Mouse (Mus musculus) forebrain, postnatal 0 days (tissue): ENCODE data around the gene Prr29. TPM values are rescaled to one million over a fixed set of nuclear protein-coding genes. Genes with fewer than 3 reads are reported as not detected.

ENCODE experiments used
- ATAC-seq: fragments of 200-750 bp; cut with Nextera tagmentation; 2 replicates; pipeline ENCODE4 v1.8.0; 2017; ENCODE audit warnings: mild to moderate bottlenecking, moderate library complexity
- DNase-seq: peaks from one replicate; pipeline ENCODE4 v3.0.0-alpha.2; 2015
- H3K27ac ChIP-seq: fragments of 300-500 bp; sonication (generic); 2 replicates; pipeline ENCODE4 v1.5.1; 2014; ENCODE audit warnings: low read depth, mild to moderate bottlenecking, antibody characterized with exemption, low read length, moderate library complexity, mixed read lengths
- H3K27me3 ChIP-seq: fragments of 300-500 bp; sonication (generic); 2 replicates; pipeline ENCODE4 v1.6.1; 2014; ENCODE audit warnings: mild to moderate bottlenecking, low read length, mixed read lengths; ENCODE audit not compliant: insufficient read depth
- H3K36me3 ChIP-seq: fragments of 300-500 bp; sonication (generic); 2 replicates; pipeline ENCODE4 v1.6.1; 2014; ENCODE audit warnings: mild to moderate bottlenecking, moderate library complexity; ENCODE audit not compliant: insufficient read depth
- H3K4me1 ChIP-seq: fragments of 300-500 bp; sonication (generic); 2 replicates; pipeline ENCODE4 v1.6.1; 2014; ENCODE audit warnings: antibody characterized with exemption; ENCODE audit not compliant: insufficient read depth
- H3K4me2 ChIP-seq: fragments of 300-500 bp; sonication (generic); 2 replicates; pipeline ENCODE4 v1.6.1; 2014; ENCODE audit warnings: low read depth, mild to moderate bottlenecking, moderate library complexity
- H3K4me3 ChIP-seq: fragments of 300-500 bp; sonication (generic); 2 replicates; pipeline ENCODE4 v1.5.1; 2014; ENCODE audit warnings: low read depth, low read length, mixed read lengths
- H3K9ac ChIP-seq: fragments of 300-500 bp; sonication (generic); 2 replicates; pipeline ENCODE4 v1.6.1; 2014; ENCODE audit warnings: mild to moderate bottlenecking
- H3K9me3 ChIP-seq: fragments of 300-500 bp; sonication (generic); 2 replicates; pipeline ENCODE4 v1.6.1; 2016; ENCODE audit warnings: low read length
- CTCF ChIP-seq: sonication (generic); IDR thresholded peaks from 2 replicates; pipeline ENCODE4 v1.5.1; 2016; ENCODE audit warnings: antibody characterized with exemption, control low read depth, low read depth
- WGBS: fragments of 180-500 bp; shearing (Covaris S2); extraction: QIAGEN DNeasy Blood & Tissue Kit; methylation state at CpG from one replicate; pipeline ENCODE4 v1.1.7; 2014; 5-methylcytosine and 5-hydroxymethylcytosine counted together
- polyA plus RNA-seq: library from polyadenylated mRNA; unstranded; fragments of >200 nt; fragmentation: Nextera tagmentation; extraction: Ambion mirVana; gene quantifications from 2 replicates; pipeline ENCODE4 v1.2.1, GENCODE M21; 2015
- total RNA-seq: library from RNA; depleted of rRNA; stranded (reverse); fragments of >200 nt; gene quantifications from 2 replicates; pipeline ENCODE4 v1.2.3, GENCODE M21; 2014

Prr29 gene
- total and polyA plus RNA-seq, 2 experiments from 2014 or later: 0.69 TPM; not detected in 1

DNA sequence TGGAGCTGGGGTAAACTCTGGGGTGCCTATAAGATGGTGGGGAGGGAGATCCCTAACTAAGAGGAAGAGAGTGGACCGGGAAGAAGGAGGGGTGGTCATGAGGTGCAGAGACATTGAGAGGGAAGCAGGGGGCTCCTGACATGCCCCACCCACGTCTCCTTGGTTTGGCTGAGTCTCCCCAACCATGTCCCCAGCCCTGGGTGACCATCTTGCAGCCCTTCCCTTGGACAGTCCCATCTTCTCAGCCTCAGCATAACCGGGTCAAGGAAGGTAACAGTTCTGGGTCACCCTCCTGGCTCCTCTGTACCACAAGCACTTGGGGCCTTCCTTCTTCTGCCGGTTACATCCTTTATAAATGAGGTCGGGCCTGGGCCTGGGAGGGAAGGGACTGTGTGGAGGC, 9.7 kb downstream of the Prr29 start:
- Histone ChIP-seq H3K4me2 (no peak overlapping the region), H3K4me3 (no peak overlapping the region), H3K9me3 (no peaks in the 10 kb centered on the region), H3K27me3 (no peaks in the 10 kb centered on the region), H3K36me3 (no peaks in the 10 kb centered on the region), H3K4me1 (no peaks in the 10 kb centered on the region), H3K27ac (no peak overlapping the region), H3K9ac (no peak overlapping the region)
- no peak for ATAC-seq
- no peak for TF ChIP-seq CTCF
- WGBS: 86% methylated on average over 5 of the region's 5 CpGs
- DNase-seq: no peak

DNA sequence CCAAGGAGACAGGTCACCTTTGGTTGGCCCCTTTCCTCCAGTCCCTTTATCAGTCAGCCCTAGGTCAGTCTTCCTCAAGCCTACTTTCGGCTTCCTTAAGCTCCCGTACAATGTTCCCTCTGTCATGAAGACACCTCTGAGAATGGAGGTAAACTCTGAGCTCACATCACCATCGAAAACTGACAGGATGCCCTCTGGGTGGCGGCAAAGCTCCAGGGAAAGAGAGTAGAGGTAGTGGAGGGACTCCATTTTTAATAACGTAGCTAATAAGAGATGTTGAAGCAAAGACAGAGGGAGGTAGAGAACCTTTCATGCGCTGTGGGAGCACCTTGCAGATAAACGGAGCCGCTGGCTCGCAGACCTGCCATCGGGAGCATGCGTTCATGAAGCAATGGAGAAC, 15.7 kb downstream of the Prr29 start:
- no peaks in the 10 kb centered on the region for H3K36me3 ChIP-seq
- no peak for TF ChIP-seq CTCF
- H3K27ac ChIP-seq: no peak overlapping the region
- no peak overlapping the region for H3K9ac ChIP-seq
- H3K9me3 ChIP-seq: no peaks in the 10 kb centered on the region
- H3K27me3 ChIP-seq: no peaks in the 10 kb centered on the region
- ATAC-seq (no peak), DNase-seq (no peak)
- H3K4me2 ChIP-seq: no peak overlapping the region
- 84% methylated on average over 11 of the region's 11 CpGs for WGBS
- H3K4me1 ChIP-seq: no peaks in the 10 kb centered on the region
- no peak overlapping the region for H3K4me3 ChIP-seq

- no peaks in the 10 kb centered on the region for H3K36me3 ChIP-seq
- no peak overlapping the region for H3K4me2 ChIP-seq
- no peak overlapping the region for H3K27ac ChIP-seq
- 83% methylated on average over 7 of the region's 7 CpGs for WGBS
- H3K9me3 ChIP-seq: no peaks in the 10 kb centered on the region
- no peaks in the 10 kb centered on the region for H3K27me3 ChIP-seq
- DNase-seq (no peak), ATAC-seq (no peak)
- H3K9ac ChIP-seq: no peak overlapping the region
- no peaks in the 10 kb centered on the region for H3K4me1 ChIP-seq
- TF ChIP-seq CTCF: no peak
- H3K4me3 ChIP-seq: no peak overlapping the region
Measured at GRCm38 (mm10) chr11:106381883-106382282, 16.6 kb downstream of the Prr29 start.

DNA sequence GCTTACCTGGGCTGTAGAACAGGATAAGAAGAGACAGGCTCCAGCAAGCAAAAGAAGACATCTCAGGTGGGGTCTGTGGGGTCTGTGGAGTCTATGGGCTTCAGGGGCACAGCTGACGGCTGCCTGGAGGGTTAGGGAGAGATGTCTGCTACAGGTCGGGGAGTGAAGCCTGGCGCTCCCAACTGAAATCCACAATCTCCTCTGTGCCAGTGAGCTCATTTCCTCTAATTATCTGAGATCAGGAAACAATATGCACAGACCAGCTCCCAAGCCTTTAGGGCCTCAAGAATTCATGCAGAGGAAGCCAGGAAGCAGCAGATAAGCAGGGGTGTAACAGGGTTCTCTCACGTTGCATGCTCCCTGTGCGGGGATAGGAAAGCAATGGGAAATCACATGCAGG, 17.2 kb downstream of the Prr29 start:
- no peak overlapping the region for H3K27ac ChIP-seq
- 78% methylated on average over 5 of the region's 5 CpGs for WGBS
- no peak overlapping the region for H3K4me2 ChIP-seq
- no peak overlapping the region for H3K4me3 ChIP-seq
- no peak overlapping the region for H3K9ac ChIP-seq
- H3K36me3 ChIP-seq: no peaks in the 10 kb centered on the region
- ATAC-seq: no peak
- no peaks in the 10 kb centered on the region for H3K27me3 ChIP-seq
- no peaks in the 10 kb centered on the region for H3K9me3 ChIP-seq
- H3K4me1 ChIP-seq: no peaks in the 10 kb centered on the region
- TF ChIP-seq CTCF: no peak
- no peak for DNase-seq

- Histone ChIP-seq H3K36me3 (no peaks in the 10 kb centered on the region), H3K4me1 (no peaks in the 10 kb centered on the region), H3K27ac (no peak overlapping the region), H3K4me2 (no peak overlapping the region), H3K9me3 (no peaks in the 10 kb centered on the region), H3K9ac (no peak overlapping the region), H3K4me3 (no peak overlapping the region), H3K27me3 (no peaks in the 10 kb centered on the region)
- ATAC-seq (no peak), DNase-seq (no peak)
- TF ChIP-seq CTCF: no peak
- WGBS: 75% methylated on average over 6 of the region's 6 CpGs
Measured at GRCm38 (mm10) chr11:106383051-106383790, 17.9 kb downstream of the Prr29 start.

GRCm38 (mm10) chr11:106386409-106386808, 21.1 kb downstream of the Prr29 start:
- TF ChIP-seq CTCF: no peak
- no peak overlapping the region for H3K9ac ChIP-seq
- ATAC-seq: no peak
- no peaks in the 10 kb centered on the region for H3K4me1 ChIP-seq
- no peak overlapping the region for H3K4me3 ChIP-seq
- WGBS: 84% methylated on average over 3 of the region's 3 CpGs
- no peaks in the 10 kb centered on the region for H3K27me3 ChIP-seq
- no peak overlapping the region for H3K27ac ChIP-seq
- DNase-seq: no peak
- no peak overlapping the region for H3K4me2 ChIP-seq
- no peaks in the 10 kb centered on the region for H3K9me3 ChIP-seq
- no peaks in the 10 kb centered on the region for H3K36me3 ChIP-seq

GRCm38 (mm10) chr11:106387020-106387419, 21.7 kb downstream of the Prr29 start:
- no peaks in the 10 kb centered on the region for H3K4me1 ChIP-seq
- no peak for DNase-seq
- no peak overlapping the region for H3K4me3 ChIP-seq
- H3K9ac ChIP-seq: no peak overlapping the region
- H3K9me3 ChIP-seq: no peaks in the 10 kb centered on the region
- H3K4me2 ChIP-seq: no peak overlapping the region
- no peaks in the 10 kb centered on the region for H3K27me3 ChIP-seq
- no peak for TF ChIP-seq CTCF
- WGBS: 73% methylated on average over 6 of the region's 6 CpGs
- no peaks in the 10 kb centered on the region for H3K36me3 ChIP-seq
- no peak for ATAC-seq
- no peak overlapping the region for H3K27ac ChIP-seq
